Mouse (Mus musculus) neural tube, embryonic 14.5 days (tissue): Measurements from ENCODE around the gene Prss53. TPM values are rescaled to one million over a fixed set of nuclear protein-coding genes. Genes with fewer than 3 reads are reported as not detected.

Source experiments
- ATAC-seq: fragments of 200-750 bp; cut with Nextera tagmentation; 2 replicates; pipeline ENCODE4 v1.8.0; 2017; ENCODE audit warnings: low read depth, mild to moderate bottlenecking, moderate TSS enrichment, moderate library complexity
- H3K27ac ChIP-seq: fragments of 300-500 bp; sonication (generic); 2 replicates; pipeline ENCODE4 v1.5.1; 2014; ENCODE audit warnings: low read depth, mild to moderate bottlenecking, control low read depth, low read length, moderate library complexity, mixed read lengths
- H3K27me3 ChIP-seq: fragments of 300-500 bp; sonication (generic); 2 replicates; pipeline ENCODE4 v1.6.1; 2014; ENCODE audit warnings: low read length; ENCODE audit not compliant: control insufficient read depth, insufficient read depth
- H3K36me3 ChIP-seq: fragments of 300-500 bp; sonication (generic); 2 replicates; pipeline ENCODE4 v1.6.1; 2014; ENCODE audit warnings: low read length, mixed read lengths; ENCODE audit not compliant: control insufficient read depth, insufficient read depth
- H3K4me1 ChIP-seq: fragments of 300-500 bp; sonication (generic); 2 replicates; pipeline ENCODE4 v1.6.1; 2014; ENCODE audit warnings: low read length; ENCODE audit not compliant: control insufficient read depth, insufficient read depth
- H3K4me2 ChIP-seq: fragments of 300-500 bp; sonication (generic); 2 replicates; pipeline ENCODE4 v1.6.1; 2014; ENCODE audit warnings: mild to moderate bottlenecking, low read depth, low read length, control low read depth
- H3K4me3 ChIP-seq: fragments of 300-500 bp; sonication (generic); 2 replicates; pipeline ENCODE4 v1.5.1; 2014; ENCODE audit warnings: low read depth, low read length, control low read depth, mixed read lengths
- H3K9ac ChIP-seq: fragments of 300-500 bp; sonication (generic); replicated peaks from 2 replicates; pipeline ENCODE4 v1.6.1; 2014; ENCODE audit warnings: low read depth, mild to moderate bottlenecking, control low read depth, low read length, mixed read lengths
- H3K9me3 ChIP-seq: fragments of 300-500 bp; sonication (generic); 2 replicates; pipeline ENCODE4 v1.6.1; 2016; ENCODE audit warnings: low read length; ENCODE audit not compliant: control insufficient read depth
- WGBS: fragments of 180-500 bp; shearing (Covaris S2); extraction: QIAGEN DNeasy Blood & Tissue Kit; methylation state at CpG from one replicate; pipeline ENCODE4 v1.1.7; 2014; 5-methylcytosine and 5-hydroxymethylcytosine counted together
- polyA plus RNA-seq: library from polyadenylated mRNA; unstranded; fragments of >200 nt; fragmentation: Nextera tagmentation; extraction: Ambion mirVana; gene quantifications from 2 replicates; pipeline ENCODE4 v1.2.1, GENCODE M21; 2014

Prss53 gene
- 0.37 and 0.57 TPM in 2 replicates for polyA plus RNA-seq

GRCm38 (mm10) chr7:127890798-127891197 lies at the start of gene Prss53:
Gene Prss53 (minus strand): TSS chr7:127890970.
- Histone ChIP-seq H3K4me3 (no peak within 1 kb of the TSS), H3K27me3 (no peaks in the 10 kb centered on the region), H3K9me3 (no peaks in the 10 kb centered on the region), H3K9ac (no peak within 1 kb of the TSS), H3K36me3 (peaks cover 34% of the 10 kb centered on the region), H3K27ac (no peak within 1 kb of the TSS), H3K4me2 (no peak within 1 kb of the TSS), H3K4me1 (peaks cover 8% of the 10 kb centered on the region)
- ATAC-seq, result no peak
- WGBS, result 46% methylated on average over 4 of the region's 4 CpGs

DNA sequence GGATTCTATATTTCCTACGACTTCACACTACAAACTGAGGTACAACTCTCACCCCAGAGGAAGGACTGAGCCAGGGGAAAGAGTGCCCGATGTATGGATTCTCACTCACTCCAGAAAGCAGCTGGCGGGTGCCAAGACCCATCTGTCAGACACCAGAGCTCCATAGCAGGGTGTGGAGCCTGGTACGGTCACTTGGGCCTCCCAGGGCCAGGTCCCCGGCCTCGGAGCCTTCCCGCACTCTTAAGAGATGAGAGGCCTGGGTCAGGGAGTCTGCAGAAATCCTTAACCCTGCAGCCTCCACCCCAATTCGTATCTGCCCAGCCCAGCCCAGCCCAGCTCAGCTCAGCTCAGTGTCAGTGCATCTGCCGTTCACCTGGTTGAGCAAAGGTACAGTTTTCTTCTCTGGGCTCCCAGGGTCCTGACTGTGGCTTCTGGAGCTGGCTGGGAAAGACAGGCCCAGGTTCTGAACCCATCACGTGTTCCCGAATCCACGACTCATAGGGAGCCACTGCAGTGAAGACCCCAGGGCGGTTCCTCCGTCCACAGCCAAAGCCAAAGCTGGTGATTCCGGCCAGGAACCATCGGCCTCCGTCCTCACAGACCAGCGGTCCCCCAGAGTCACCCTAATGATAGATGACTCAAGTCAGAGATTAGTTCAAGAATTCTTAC lies 45.6 kb upstream of the Prss53 start:
- 54% methylated on average over 18 of the region's 18 CpGs for WGBS
- ATAC-seq, result 0 out of 2 replicates have a peak, but pooled peaks have one; percentile 12
- no peaks in the 10 kb centered on the region for H3K36me3 ChIP-seq
- peak overlapping the region; percentile 75 for H3K9ac ChIP-seq
- peaks cover 3% of the 10 kb centered on the region; the same call in 1 of the 2 replicates for H3K4me1 ChIP-seq
- H3K27me3 ChIP-seq, result no peaks in the 10 kb centered on the region
- no peaks in the 10 kb centered on the region for H3K9me3 ChIP-seq
- peak overlapping the region; percentile 76 for H3K4me3 ChIP-seq
- H3K27ac ChIP-seq, result peak overlapping the region; percentile 4; the same call in 1 of the 2 replicates
- peak overlapping the region; percentile 88 for H3K4me2 ChIP-seq

- peak; percentile 65 for ATAC-seq
- Histone ChIP-seq H3K4me1 (peaks cover 3% of the 10 kb centered on the region; the same call in 1 of the 2 replicates), H3K4me3 (peak overlapping the region; percentile 76), H3K27me3 (no peaks in the 10 kb centered on the region), H3K4me2 (peak overlapping the region; percentile 88), H3K9ac (peak overlapping the region; percentile 75), H3K36me3 (no peaks in the 10 kb centered on the region), H3K27ac (peak overlapping the region; percentile 81), H3K9me3 (no peaks in the 10 kb centered on the region)
- 2% methylated on average over 36 of the region's 38 CpGs for WGBS
Measured at GRCm38 (mm10) chr7:127935748-127936159, 45.0 kb upstream of the Prss53 start.

GRCm38 (mm10) chr7:127935028-127935722 lies 44.4 kb upstream of the Prss53 start:
- no peaks in the 10 kb centered on the region for H3K9me3 ChIP-seq
- no peaks in the 10 kb centered on the region for H3K36me3 ChIP-seq
- peak overlapping the region; percentile 81 for H3K27ac ChIP-seq
- peak overlapping the region; percentile 88 for H3K4me2 ChIP-seq
- H3K9ac ChIP-seq, result peak overlapping the region; percentile 75
- H3K27me3 ChIP-seq, result no peaks in the 10 kb centered on the region
- WGBS, result 6% methylated on average over 32 of the region's 32 CpGs
- H3K4me1 ChIP-seq, result peaks cover 3% of the 10 kb centered on the region; the same call in 1 of the 2 replicates
- ATAC-seq, result peak; percentile 97
- H3K4me3 ChIP-seq, result peak overlapping the region; percentile 76

DNA sequence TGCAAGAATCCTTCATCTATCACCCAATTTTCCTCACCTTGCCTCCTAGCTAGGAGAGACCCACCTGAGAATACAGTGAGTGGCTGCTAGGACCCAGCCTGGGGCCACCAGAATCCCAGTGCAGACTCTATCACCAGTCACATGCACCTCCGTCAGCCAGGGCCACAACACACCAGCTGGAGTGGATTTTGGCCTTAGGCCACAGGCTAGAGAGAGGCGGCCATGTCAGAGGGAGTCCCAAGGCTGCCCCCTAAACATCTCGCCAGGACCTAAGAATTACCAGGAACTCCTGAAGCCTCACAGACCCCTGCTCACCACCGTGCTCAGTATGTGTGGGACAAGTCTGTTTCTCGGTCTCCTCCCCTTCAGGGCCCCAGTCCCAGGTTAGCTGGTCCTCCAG lies 43.3 kb upstream of the Prss53 start:
- H3K4me2 ChIP-seq, result no peak overlapping the region

DNA sequence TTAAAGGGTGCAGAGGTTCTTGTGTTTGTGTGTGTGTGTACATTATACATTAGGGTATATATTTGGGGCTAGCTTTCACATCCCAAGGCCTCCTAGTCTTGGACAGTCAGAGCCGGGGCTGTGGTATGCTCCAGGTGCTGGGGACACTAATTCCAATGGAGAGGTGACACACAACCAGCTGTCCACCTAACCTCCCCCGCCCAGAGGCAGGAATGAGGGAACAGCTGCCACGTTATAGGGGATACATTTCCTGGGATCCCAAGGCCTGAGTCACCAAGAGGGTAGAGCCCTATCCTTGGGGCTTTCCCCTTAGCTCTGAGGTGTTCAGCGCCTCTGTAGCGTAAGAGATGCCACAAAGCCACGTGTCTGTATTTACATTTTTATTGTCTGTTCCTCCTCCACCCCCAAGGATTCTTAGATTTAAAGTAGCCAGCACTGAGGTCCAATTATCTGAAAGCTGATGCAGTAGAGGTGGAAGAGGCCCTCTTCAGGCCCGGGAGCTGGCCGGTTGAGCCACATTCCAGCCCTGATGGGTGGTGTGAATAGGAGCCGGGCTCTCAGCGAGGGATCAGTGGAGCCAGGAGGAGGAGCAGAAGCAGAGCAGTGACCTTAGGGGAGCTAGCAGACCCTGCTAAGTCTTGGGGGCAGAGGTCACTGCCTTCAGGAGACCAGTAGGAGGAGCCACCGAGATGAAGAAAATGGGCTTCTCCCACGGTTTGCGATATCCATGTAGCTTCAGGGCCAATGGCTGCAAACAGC lies 41.7 kb upstream of the Prss53 start:
- Histone ChIP-seq H3K4me1 (peaks cover 3% of the 10 kb centered on the region; the same call in 1 of the 2 replicates), H3K9me3 (no peaks in the 10 kb centered on the region), H3K9ac (no peak overlapping the region), H3K4me3 (no peak overlapping the region), H3K27me3 (peaks cover 7% of the 10 kb centered on the region; the same call in 1 of the 2 replicates), H3K4me2 (no peak overlapping the region), H3K36me3 (no peaks in the 10 kb centered on the region), H3K27ac (no peak overlapping the region)
- 19% methylated on average over 13 of the region's 13 CpGs for WGBS
- ATAC-seq, result no peak

More for the DNA sequence above, 43.3 kb upstream of the Prss53 start:
- ATAC-seq, result no peak
- H3K9me3 ChIP-seq, result no peaks in the 10 kb centered on the region
- no peak overlapping the region for H3K9ac ChIP-seq
- no peak overlapping the region for H3K27ac ChIP-seq
- no peak overlapping the region for H3K4me3 ChIP-seq
- peaks cover 3% of the 10 kb centered on the region; the same call in 1 of the 2 replicates for H3K4me1 ChIP-seq
- no peaks in the 10 kb centered on the region for H3K36me3 ChIP-seq
- 94% methylated on average over 5 of the region's 5 CpGs for WGBS
- H3K27me3 ChIP-seq, result no peaks in the 10 kb centered on the region

DNA sequence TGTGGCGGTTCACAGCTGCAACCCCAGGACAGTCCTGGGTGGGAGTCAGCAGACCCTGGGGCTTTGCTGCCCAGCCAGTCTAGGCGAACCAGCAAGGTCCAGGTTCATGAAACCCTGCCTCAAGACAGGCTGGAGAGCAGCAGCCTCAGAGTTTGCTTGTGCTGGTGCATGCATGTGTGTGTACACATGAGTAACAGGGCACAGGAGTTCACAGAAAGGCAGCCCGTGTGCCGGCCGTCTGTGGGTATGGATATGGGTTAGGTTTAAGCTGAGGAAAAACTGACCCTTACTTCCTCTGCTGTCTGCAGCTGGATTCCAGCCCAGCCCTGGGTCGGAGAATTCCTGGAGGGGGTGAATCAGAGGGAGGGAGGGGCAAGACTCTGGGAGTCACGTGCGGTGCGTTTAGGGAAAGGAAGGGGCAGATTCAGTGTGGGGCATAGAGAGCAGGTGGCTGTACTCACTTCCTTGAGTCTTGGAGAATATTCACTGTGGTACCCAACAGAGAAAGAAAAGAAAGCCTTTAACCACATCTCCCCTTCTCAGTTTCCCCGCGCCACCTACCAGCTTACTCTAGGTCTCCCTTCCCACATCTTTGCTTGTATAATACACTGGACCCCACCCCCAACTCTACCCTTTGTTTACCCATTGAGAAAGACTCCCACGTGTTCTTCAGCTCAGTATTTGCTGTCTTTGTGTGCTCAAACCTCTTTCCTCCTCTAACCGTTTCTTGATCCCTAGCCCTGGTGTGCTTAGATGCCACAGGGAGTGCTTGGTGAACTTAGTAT lies 40.8 kb upstream of the Prss53 start:
- peaks cover 3% of the 10 kb centered on the region; the same call in 1 of the 2 replicates for H3K4me1 ChIP-seq
- no peak overlapping the region for H3K4me2 ChIP-seq
- H3K4me3 ChIP-seq, result no peak overlapping the region
- H3K27ac ChIP-seq, result no peak overlapping the region
- peaks cover 7% of the 10 kb centered on the region; the same call in 1 of the 2 replicates for H3K27me3 ChIP-seq
- no peak overlapping the region for H3K9ac ChIP-seq
- no peaks in the 10 kb centered on the region for H3K9me3 ChIP-seq
- 47% methylated on average over 13 of the region's 13 CpGs for WGBS
- no peak for ATAC-seq
- no peaks in the 10 kb centered on the region for H3K36me3 ChIP-seq

GRCm38 (mm10) chr7:127930636-127931035 lies 39.9 kb upstream of the Prss53 start:
- Histone ChIP-seq H3K9me3 (no peaks in the 10 kb centered on the region), H3K4me1 (peaks cover 3% of the 10 kb centered on the region; the same call in 1 of the 2 replicates), H3K4me2 (no peak overlapping the region), H3K27ac (no peak overlapping the region), H3K36me3 (peaks cover 6% of the 10 kb centered on the region; the same call in 1 of the 2 replicates), H3K4me3 (no peak overlapping the region), H3K27me3 (peaks cover 7% of the 10 kb centered on the region; the same call in 1 of the 2 replicates), H3K9ac (no peak overlapping the region)
- 79% methylated on average over 5 of the region's 5 CpGs for WGBS
- no peak for ATAC-seq
